35 mouse cellular contexts compared by ENCODE assay signal in the genomic region with DNA sequence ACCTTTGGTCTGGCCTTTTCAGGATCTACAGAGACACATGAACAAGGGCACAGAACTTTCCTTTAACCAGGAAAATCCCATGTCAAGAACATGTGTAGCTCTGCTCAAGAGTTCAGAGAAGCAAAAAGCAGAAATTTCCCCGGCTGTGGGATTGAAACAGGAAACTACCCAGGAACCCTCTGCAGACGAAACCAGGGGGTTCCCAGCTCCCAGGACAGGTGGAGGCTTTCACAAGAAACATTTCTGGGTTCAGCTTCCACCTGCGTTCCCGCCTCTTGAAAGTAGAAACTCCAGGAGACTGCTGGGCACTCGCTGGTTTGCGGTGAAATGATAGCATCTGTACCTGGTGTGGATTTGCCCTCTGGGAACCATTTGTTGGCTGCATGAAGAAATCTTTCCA. TPM values are rescaled to one million over a fixed set of nuclear protein-coding genes. Genes with fewer than 3 reads are reported as not detected.
DNase-seq lines count a peak whose midpoint lies in the region; ATAC-seq lines count a peak whose summit lies in the region.
"Had no signal": no experiment of that assay in that cellular context is flagged by ENCODE, and none has a peak within 500 bp of the region (broad histone marks: within the 10 kb centered on the region; RNA-seq: fewer than 3 reads in every experiment).

No protein-coding gene starts in this region.

- no peak overlapping the region for H3K4me2 ChIP-seq in hindbrain, embryonic 16.5 days (ENCODE audit: low read length)
- H3K4me2 ChIP-seq in forebrain, embryonic 15.5 days (replicated peaks) = no peak overlapping the region
- H3K4me2 ChIP-seq: forebrain, embryonic 13.5 days; heart, embryonic 11.5 days; hindbrain, embryonic 12.5 days; hindbrain, embryonic 15.5 days had no signal

- H3K9me3 ChIP-seq in hindbrain, embryonic 16.5 days (ENCODE audit: control insufficient read depth, low read length) = no peaks in the 10 kb centered on the region
- H3K9me3 ChIP-seq in forebrain, embryonic 15.5 days = no peaks in the 10 kb centered on the region
- H3K9me3 ChIP-seq: forebrain, embryonic 10.5 days; forebrain, embryonic 13.5 days; G1E; hindbrain, embryonic 12.5 days; hindbrain, embryonic 15.5 days had no signal

- no peak overlapping the region for H3K4me3 ChIP-seq in hindbrain, embryonic 16.5 days (ENCODE audit: low read length)
- H3K4me3 ChIP-seq in forebrain, embryonic 15.5 days = no peak overlapping the region
- H3K4me3 ChIP-seq: forebrain, embryonic 10.5 days; forebrain, embryonic 13.5 days; heart, adult 2 months; hindbrain, embryonic 12.5 days; hindbrain, embryonic 15.5 days had no signal

- H3K27me3 ChIP-seq in hindbrain, embryonic 16.5 days (replicated peaks; ENCODE audit: control insufficient read depth, insufficient read depth, low read length) = no peaks in the 10 kb centered on the region
- H3K27me3 ChIP-seq in forebrain, embryonic 15.5 days = no peaks in the 10 kb centered on the region
- H3K27me3 ChIP-seq: forebrain, embryonic 13.5 days; hindbrain, embryonic 12.5 days; hindbrain, embryonic 15.5 days; Patski had no signal

- H3K36me3 ChIP-seq in hindbrain, embryonic 16.5 days (ENCODE audit: control insufficient read depth, insufficient read depth, low read length) = no peaks in the 10 kb centered on the region
- H3K36me3 ChIP-seq in forebrain, embryonic 15.5 days = no peaks in the 10 kb centered on the region
- H3K36me3 ChIP-seq: forebrain, embryonic 10.5 days; hindbrain, embryonic 12.5 days; hindbrain, embryonic 15.5 days had no signal

- H3K9ac ChIP-seq in hindbrain, embryonic 16.5 days (ENCODE audit: low read depth, low read length) = no peak overlapping the region
- H3K9ac ChIP-seq in forebrain, embryonic 15.5 days (replicated peaks) = no peak overlapping the region
- H3K9ac ChIP-seq: forebrain, embryonic 13.5 days; forebrain, postnatal 0 days; hindbrain, embryonic 12.5 days; hindbrain, embryonic 15.5 days had no signal

- WGBS in hindbrain, embryonic 16.5 days = 79% methylated on average over 6 of the region's 6 CpGs
- 79% methylated on average over 6 of the region's 6 CpGs for WGBS in forebrain, embryonic 15.5 days

- no peak overlapping the region for H3K27ac ChIP-seq in hindbrain, embryonic 16.5 days (ENCODE audit: low read depth, low read length)
- H3K27ac ChIP-seq in forebrain, embryonic 15.5 days (replicated peaks) = no peak overlapping the region
- H3K27ac ChIP-seq: forebrain, embryonic 10.5 days; forebrain, embryonic 13.5 days; heart, adult 2 months; hindbrain, embryonic 12.5 days; hindbrain, embryonic 15.5 days had no signal

- DNase-seq in heart, adult 11 months = peak; percentile 88
- no peak for DNase-seq in heart, adult 9 months (ENCODE audit: low spot score in 2 of 2)
- DNase-seq in B cell, adult 2 months = peak; percentile 44 to 54
- DNase-seq in naive thymus-derived CD4-positive, alpha-beta T cell, adult 2 months (ENCODE audit: low read depth) = peak; percentile 50
- DNase-seq in frontal cortex, postnatal 25 days (ENCODE audit: low spot score in 2 of 2) = no peak
- DNase-seq: adrenal gland, postnatal 10 days; adrenal gland, postnatal 36 days; cerebellum, adult 18-20 months; cerebellum, adult 9-10 months; cerebellum, postnatal 14 days; forebrain, postnatal 0 days; gastrocnemius, postnatal 10 days; heart, adult 2 months; kidney, adult 2 months had no signal

- 0 out of 2 replicates have a peak, but pooled peaks have one; percentile 11 for ATAC-seq in granulocyte monocyte progenitor cell, adult 5-6 weeks (replicated peaks; ENCODE audit: poor library complexity, severe bottlenecking)
- no peak for ATAC-seq in hindbrain, embryonic 16.5 days
- no peak for ATAC-seq in forebrain, embryonic 15.5 days (replicated peaks)
- ATAC-seq: forebrain, embryonic 13.5 days; forebrain, postnatal 0 days; intestine, postnatal 0 days; Patski had no signal

- no peaks in the 10 kb centered on the region for H3K4me1 ChIP-seq in hindbrain, embryonic 16.5 days (ENCODE audit: control insufficient read depth, insufficient read depth, low read depth, low read length)
- no peaks in the 10 kb centered on the region for H3K4me1 ChIP-seq in forebrain, embryonic 15.5 days
- H3K4me1 ChIP-seq: forebrain, embryonic 10.5 days; forebrain, embryonic 13.5 days; hindbrain, embryonic 12.5 days; hindbrain, embryonic 15.5 days had no signal

RNA-seq across cellular contexts. Expression of a gene that starts 22.4 kb away (rescaled TPM):
- total RNA-seq in granulocyte monocyte progenitor cell, adult 5-6 weeks (2014; fragmentation: Nextera tagmentation) = not detected in 2 replicates
- not detected in 2 replicates for total RNA-seq in granulocyte monocyte progenitor cell, adult 5-6 weeks (2017)
- polyA plus RNA-seq in hindbrain, embryonic 16.5 days (2015; fragmentation: Nextera tagmentation; extraction: Ambion mirVana) = not detected in 2 replicates
- not detected in 2 replicates for polyA plus RNA-seq in forebrain, embryonic 15.5 days (2015; fragmentation: Nextera tagmentation; extraction: Ambion mirVana)
- total RNA-seq: adrenal gland, adult 18-20 months; adrenal gland, postnatal 36 days; forebrain, postnatal 0 days; G1E; gastrocnemius, adult 18-20 months; gastrocnemius, postnatal 10 days; gastrocnemius, postnatal 4 days; heart, adult 2 months; heart, postnatal 25 days; hematopoietic stem cell, adult 5-6 weeks had no signal
- polyA plus RNA-seq: embryonic facial prominence, embryonic 11.5 days; embryonic facial prominence, embryonic 14.5 days; forebrain, embryonic 10.5 days; forebrain, embryonic 13.5 days; forebrain, postnatal 0 days; heart, adult 2 months; heart, embryonic 11.5 days; heart, embryonic 14.5 days; heart, postnatal 0 days; hindbrain, embryonic 12.5 days; hindbrain, embryonic 15.5 days; intestine, embryonic 14.5 days; intestine, postnatal 0 days; kidney, adult 2 months; Patski had no signal

RNA-seq across cellular contexts. Expression of a gene that starts 50.0 kb away (rescaled TPM):
- 62.7 and 67.8 TPM in 2 replicates for total RNA-seq in granulocyte monocyte progenitor cell, adult 5-6 weeks (2014; fragmentation: Nextera tagmentation)
- total RNA-seq in granulocyte monocyte progenitor cell, adult 5-6 weeks (2017) = 108 and 113 TPM in 2 replicates
- polyA plus RNA-seq in hindbrain, embryonic 16.5 days (2015; fragmentation: Nextera tagmentation; extraction: Ambion mirVana) = 117 and 122 TPM in 2 replicates
- 108 and 115 TPM in 2 replicates for polyA plus RNA-seq in forebrain, embryonic 15.5 days (2015; fragmentation: Nextera tagmentation; extraction: Ambion mirVana)

Comparison
In these comparisons a context has a peak if more than half of its experiments do, and no peak if none do; other contexts are left out.
1. DNase-seq: peak in heart, adult 11 months (single experiment), B cell, adult 2 months (2 of 2) and naive thymus-derived CD4-positive, alpha-beta T cell, adult 2 months (single experiment); none in heart, adult 9 months (0 of 2) and frontal cortex, postnatal 25 days (0 of 2).